Mouse (Mus musculus): Measurements from ENCODE around the gene Fam131b. TPM values are rescaled to one million over a fixed set of nuclear protein-coding genes. Genes with fewer than 3 reads are reported as not detected.

Gene Fam131b
- polyA plus RNA-seq, 1 experiment = 88.1 TPM

GRCm38 (mm10) chr6:42270817-42271216 is 53.6 kb downstream of the Fam131b start:
- TF ChIP-seq CTCF (IDR thresholded peaks at IDR 0.05; ENCODE audit: extremely low read depth, insufficient read depth, low read length) (no peak), POLR2A (IDR thresholded peaks at IDR 0.05; ENCODE audit: extremely low read depth, insufficient read depth, low read length) (no peak)
- Histone ChIP-seq H3K27ac (ENCODE audit: insufficient read depth, low read length) (no peak overlapping the region), H3K4me3 (ENCODE audit: insufficient read depth, low read length) (no peak overlapping the region)

GRCm38 (mm10) chr6:42265391-42266330 is 58.8 kb downstream of the Fam131b start:
- H3K4me3 ChIP-seq (ENCODE audit: insufficient read depth, low read length) = peak overlapping the region; percentile 76
- no peaks in the 10 kb centered on the region; the same call in 1 of the 2 replicates for H3K4me1 ChIP-seq (ENCODE audit: control insufficient read depth, insufficient read depth, low read length)
- H3K27ac ChIP-seq (ENCODE audit: insufficient read depth, low read length) = peak overlapping the region; percentile 54
- no peak for TF ChIP-seq CTCF (IDR thresholded peaks at IDR 0.05; ENCODE audit: extremely low read depth, insufficient read depth, low read length)
- TF ChIP-seq POLR2A (IDR thresholded peaks at IDR 0.05; ENCODE audit: extremely low read depth, insufficient read depth, low read length) = no peak

More at GRCm38 (mm10) chr6:42270817-42271216, 53.6 kb downstream of the Fam131b start:
- no peaks in the 10 kb centered on the region; the same call in 1 of the 2 replicates for H3K4me1 ChIP-seq (ENCODE audit: control insufficient read depth, insufficient read depth, low read length)

Other genes starting within 250 kb of the Fam131b start
- not detected in 2 replicates for gene Tas2r139, start 183.7 kb downstream of the Fam131b start, polyA plus RNA-seq (2012; rRNA removed)
- gene Tas2r144, start 109.3 kb downstream of the Fam131b start, polyA plus RNA-seq (2012; rRNA removed) = not detected in 2 replicates
- 26.1 and 27.9 TPM in 2 replicates for gene Gstk1, start 78.7 kb downstream of the Fam131b start, polyA plus RNA-seq (2012; rRNA removed)
- not detected in 2 replicates for gene Tmem139, start 62.7 kb downstream of the Fam131b start, polyA plus RNA-seq (2012; rRNA removed)
- gene Casp2, start 59.7 kb downstream of the Fam131b start, polyA plus RNA-seq (2012; rRNA removed) = 19.7 and 23.4 TPM in 2 replicates
- 6.3 and 6.8 TPM in 2 replicates for gene Clcn1, start 38.0 kb downstream of the Fam131b start, polyA plus RNA-seq (2012; rRNA removed)
- 51.8 and 56.3 TPM in 2 replicates for gene Zyx, start 25.0 kb upstream of the Fam131b start, polyA plus RNA-seq (2012; rRNA removed)
- 0.23 and 0.25 TPM in 2 replicates for gene Epha1, start 48.6 kb upstream of the Fam131b start, polyA plus RNA-seq (2012; rRNA removed)
- gene Tas2r143, start 75.6 kb upstream of the Fam131b start, polyA plus RNA-seq (2012; rRNA removed) = 0.11 and 0.13 TPM in 2 replicates
- gene Tas2r135, start 80.8 kb upstream of the Fam131b start, polyA plus RNA-seq (2012; rRNA removed) = 0.19 TPM in 2 replicates
- 0.10 TPM in 1 of 2 replicates, not detected in the other for gene Tas2r126, start 109.9 kb upstream of the Fam131b start, polyA plus RNA-seq (2012; rRNA removed)
- not detected in 2 replicates for gene Olfr458, start 140.6 kb upstream of the Fam131b start, polyA plus RNA-seq (2012; rRNA removed)
- not detected in 2 replicates for gene Olfr457, start 151.7 kb upstream of the Fam131b start, polyA plus RNA-seq (2012; rRNA removed)
- not detected in 2 replicates for gene Olfr456, start 162.6 kb upstream of the Fam131b start, polyA plus RNA-seq (2012; rRNA removed)
- not detected in 2 replicates for gene Olfr455, start 222.9 kb upstream of the Fam131b start, polyA plus RNA-seq (2012; rRNA removed)

All from cortical plate, adult 2 months (tissue).